Mouse (Mus musculus) small intestine, adult 2 months (tissue): ENCODE measurements at regions not wholly inside any gene's neighbourhood (a gene's known extent, or its start where the extent isn't known, plus 50 kb on each side); places are given as distances from the start of the nearest gene placed in this dataset.
"Not testable (repeated sequence)": the region's sequence is repeated elsewhere in the genome, so short reads cannot be mapped to it uniquely, and the experiment has no call there.

Experiments used
- H3K27ac ChIP-seq: fragments of 200-500 bp; 2 replicates; pipeline ENCODE4 v1.5.1; 2012; ENCODE audit warnings: low read depth, low read length, control low read depth, inconsistent platforms; ENCODE audit not compliant: insufficient read depth
- H3K27me3 ChIP-seq: fragments of 200-500 bp; 2 replicates; pipeline ENCODE4 v1.6.1; 2012; ENCODE audit warnings: mild to moderate bottlenecking, moderate library complexity, low read length, inconsistent platforms; ENCODE audit not compliant: control insufficient read depth, insufficient read depth
- H3K36me3 ChIP-seq: fragments of 200-500 bp; 2 replicates; pipeline ENCODE4 v1.6.1; 2012; ENCODE audit warnings: mild to moderate bottlenecking, low read length, control low read depth, inconsistent platforms; ENCODE audit not compliant: control insufficient read depth, insufficient read depth
- H3K4me1 ChIP-seq: fragments of 200-500 bp; 2 replicates; pipeline ENCODE4 v1.6.1; 2012; ENCODE audit warnings: low read length, inconsistent platforms, mixed read lengths; ENCODE audit not compliant: control insufficient read depth, insufficient read depth, insufficient read length
- H3K4me3 ChIP-seq: fragments of 200-500 bp; 2 replicates; pipeline ENCODE4 v1.5.1; 2012; ENCODE audit warnings: low read depth, mild to moderate bottlenecking, control low read depth, inconsistent platforms, low read length, moderate library complexity
- CTCF ChIP-seq: fragments of 200-500 bp; IDR thresholded peaks from 2 replicates; pipeline ENCODE4 v1.5.1; 2012; ENCODE audit warnings: low read depth, mild to moderate bottlenecking, control low read depth, inconsistent platforms, low read length, moderate library complexity, mixed read lengths; ENCODE audit not compliant: insufficient replicate concordance, insufficient read length; ENCODE audit errors: extremely low read depth
- POLR2A ChIP-seq: fragments of 200-500 bp; IDR thresholded peaks from 2 replicates; pipeline ENCODE4 v1.6.1; 2012; ENCODE audit warnings: low read depth, mild to moderate bottlenecking, control low read depth, inconsistent platforms, low read length, moderate library complexity
- WGBS: fragments of 180-500 bp; shearing (Covaris S2); methylation state at CpG from one replicate; pipeline ENCODE4 v1.1.7; 2018; 5-methylcytosine and 5-hydroxymethylcytosine counted together

GRCm38 (mm10) chr14:16005409-16005808 lies 243.7 kb upstream of the Ngly1 start:
- TF ChIP-seq CTCF (no peak), POLR2A (no peak)
- Histone ChIP-seq H3K36me3 (no peaks in the 10 kb centered on the region), H3K4me3 (no peak overlapping the region), H3K27me3 (no peaks in the 10 kb centered on the region), H3K4me1 (no peaks in the 10 kb centered on the region), H3K27ac (no peak overlapping the region)
- WGBS = 88% methylated on average over 1 of the region's 1 CpGs

DNA sequence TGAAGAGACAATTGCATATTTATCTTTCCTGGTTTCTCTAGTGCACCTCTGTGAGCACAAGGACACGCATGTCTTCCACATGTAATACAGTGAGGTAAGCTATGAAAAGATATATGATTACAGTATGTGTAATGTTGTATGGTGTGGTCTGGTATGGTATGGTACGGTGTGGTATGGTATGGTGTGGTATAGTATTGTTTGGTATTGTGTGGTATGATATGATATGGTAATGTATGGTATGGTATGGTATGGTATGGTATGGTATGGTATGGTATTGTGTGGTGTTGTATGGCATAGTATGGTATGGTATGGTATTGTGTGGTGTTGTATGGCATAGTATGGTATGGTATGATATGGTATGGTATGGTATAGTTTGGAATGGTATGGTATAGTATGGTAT lies 242.1 kb upstream of the Ngly1 start:
- no peak overlapping the region for H3K4me3 ChIP-seq
- H3K36me3 ChIP-seq = no peaks in the 10 kb centered on the region
- H3K27me3 ChIP-seq = no peaks in the 10 kb centered on the region
- no peak for TF ChIP-seq CTCF
- TF ChIP-seq POLR2A = no peak
- WGBS = 83% methylated on average over 2 of the region's 2 CpGs
- no peak overlapping the region for H3K27ac ChIP-seq
- no peaks in the 10 kb centered on the region for H3K4me1 ChIP-seq

- TF ChIP-seq POLR2A (no peak), CTCF (no peak)
- Histone ChIP-seq H3K27me3 (no peaks in the 10 kb centered on the region), H3K4me3 (no peak overlapping the region), H3K36me3 (no peaks in the 10 kb centered on the region), H3K4me1 (no peaks in the 10 kb centered on the region), H3K27ac (no peak overlapping the region)
Measured at GRCm38 (mm10) chr14:16009778-16010177, 239.3 kb upstream of the Ngly1 start.

- no peaks in the 10 kb centered on the region for H3K27me3 ChIP-seq
- TF ChIP-seq POLR2A (no peak), CTCF (no peak)
- H3K36me3 ChIP-seq = no peaks in the 10 kb centered on the region
- no peaks in the 10 kb centered on the region for H3K4me1 ChIP-seq
- no peak overlapping the region for H3K27ac ChIP-seq
- H3K4me3 ChIP-seq = no peak overlapping the region
Measured at GRCm38 (mm10) chr14:16023853-16024252, 225.2 kb upstream of the Ngly1 start.

DNA sequence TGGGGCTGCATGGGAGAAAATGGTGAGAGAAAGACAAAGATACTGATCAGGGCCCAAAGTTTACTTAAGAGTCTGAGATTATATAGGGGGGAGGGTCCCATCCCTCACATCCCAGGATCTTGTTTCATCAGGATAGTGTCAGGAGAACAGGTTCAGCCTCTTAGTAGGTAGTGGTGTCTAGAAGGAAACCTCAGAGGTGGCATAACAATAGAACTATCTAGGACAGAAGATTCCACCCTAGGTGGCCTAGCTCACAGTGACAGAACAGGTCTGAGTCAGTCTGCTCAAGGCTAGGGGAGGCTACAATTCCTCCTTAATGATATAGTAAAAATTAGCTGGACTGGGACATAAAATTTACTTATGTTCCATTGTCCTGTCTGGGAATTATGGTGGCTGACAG lies 211.3 kb upstream of the Ngly1 start:
- Histone ChIP-seq H3K4me1 (no peaks in the 10 kb centered on the region), H3K36me3 (no peaks in the 10 kb centered on the region), H3K27ac (no peak overlapping the region), H3K27me3 (no peaks in the 10 kb centered on the region), H3K4me3 (no peak overlapping the region)
- TF ChIP-seq POLR2A = no peak
- no peak for TF ChIP-seq CTCF

DNA sequence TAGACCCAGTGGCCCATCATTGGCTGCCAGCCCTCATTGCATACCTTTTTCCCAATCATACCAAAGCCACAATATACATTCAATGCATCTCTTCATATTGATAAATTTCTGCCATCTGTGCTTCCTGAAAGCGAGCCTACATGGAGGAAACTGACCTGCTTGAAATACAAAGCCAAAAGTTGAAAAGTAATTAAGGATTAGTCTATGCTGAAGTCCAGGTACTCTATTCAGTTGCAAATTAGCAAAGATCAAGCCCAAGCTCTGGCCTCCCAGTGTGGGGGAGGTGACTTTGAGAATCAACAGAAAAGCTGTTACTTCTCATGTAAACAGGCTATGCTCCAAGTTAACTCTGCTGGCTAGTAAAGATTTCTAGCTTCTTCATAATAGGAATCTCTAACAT lies 210.7 kb upstream of the Ngly1 start:
- Histone ChIP-seq H3K4me1 (no peaks in the 10 kb centered on the region), H3K27ac (no peak overlapping the region), H3K36me3 (no peaks in the 10 kb centered on the region), H3K27me3 (no peaks in the 10 kb centered on the region), H3K4me3 (no peak overlapping the region)
- no peak for TF ChIP-seq POLR2A
- 70% methylated on average over 1 of the region's 1 CpGs for WGBS

- Histone ChIP-seq H3K27me3 (no peaks in the 10 kb centered on the region), H3K4me1 (no peaks in the 10 kb centered on the region), H3K36me3 (no peaks in the 10 kb centered on the region), H3K27ac (no peak overlapping the region), H3K4me3 (no peak overlapping the region)
- no peak for TF ChIP-seq POLR2A
- no peak for TF ChIP-seq CTCF
Measured at GRCm38 (mm10) chr14:16044466-16044865, 204.6 kb upstream of the Ngly1 start.

DNA sequence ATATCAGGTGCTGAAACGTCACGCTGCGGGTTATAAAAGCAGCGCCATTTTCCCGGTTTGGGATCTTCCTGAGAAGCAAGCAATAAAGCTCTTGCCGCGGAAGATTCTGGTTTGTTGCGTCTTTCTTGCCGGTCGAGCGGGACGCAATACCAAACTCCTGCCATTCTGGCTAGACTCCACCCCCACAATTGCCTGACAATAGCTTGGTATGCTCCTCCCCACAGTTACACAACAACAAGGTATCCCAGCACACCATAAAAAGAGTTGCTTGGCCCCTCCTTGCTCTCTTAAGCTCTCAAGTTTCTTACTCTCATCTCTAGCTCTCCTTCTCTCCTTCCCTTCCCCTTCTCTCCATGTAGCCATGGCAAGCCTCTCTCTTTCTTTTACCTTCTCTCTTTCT lies 176.5 kb upstream of the Ngly1 start:
- H3K27ac ChIP-seq, H3K36me3 ChIP-seq, H3K4me3 ChIP-seq, H3K4me1 ChIP-seq, H3K27me3 ChIP-seq: not testable (repeated sequence)
- WGBS = 98% methylated on average over 7 of the region's 12 CpGs
